Mouse (Mus musculus) 3134 (cell line): ENCODE measurements around the gene Lst1.

Source experiments
- DNase-seq: peaks from one replicate; pipeline ENCODE4 v3.0.0-alpha.2; 2011; ENCODE audit warnings: low spot score; ENCODE audit not compliant: insufficient read length; ENCODE audit errors: extremely low read depth

Gene Lst1

DNA sequence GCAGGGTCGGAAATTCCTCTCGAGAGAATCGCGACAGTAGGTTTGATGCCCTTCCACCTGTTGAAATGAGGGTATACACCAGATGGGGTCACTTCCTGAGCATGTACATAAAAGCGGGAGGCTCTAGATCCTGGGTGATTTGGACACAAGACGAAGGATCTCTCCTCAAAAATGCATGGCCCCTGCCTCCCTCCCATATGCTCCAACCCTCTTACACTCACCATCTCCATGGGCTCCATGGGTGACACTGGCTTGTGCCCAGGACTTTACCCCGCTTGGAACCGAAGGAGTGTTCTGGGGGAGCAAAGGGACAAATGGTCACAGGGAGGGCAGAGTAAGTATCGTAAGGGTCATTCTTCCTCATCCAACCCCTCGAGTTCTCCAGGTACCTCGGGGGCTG, 26.8 kb downstream of the Lst1 start:
- no peak for DNase-seq

GRCm38 (mm10) chr17:35159638-35160037, 28.6 kb downstream of the Lst1 start:
- no peak for DNase-seq

DNA sequence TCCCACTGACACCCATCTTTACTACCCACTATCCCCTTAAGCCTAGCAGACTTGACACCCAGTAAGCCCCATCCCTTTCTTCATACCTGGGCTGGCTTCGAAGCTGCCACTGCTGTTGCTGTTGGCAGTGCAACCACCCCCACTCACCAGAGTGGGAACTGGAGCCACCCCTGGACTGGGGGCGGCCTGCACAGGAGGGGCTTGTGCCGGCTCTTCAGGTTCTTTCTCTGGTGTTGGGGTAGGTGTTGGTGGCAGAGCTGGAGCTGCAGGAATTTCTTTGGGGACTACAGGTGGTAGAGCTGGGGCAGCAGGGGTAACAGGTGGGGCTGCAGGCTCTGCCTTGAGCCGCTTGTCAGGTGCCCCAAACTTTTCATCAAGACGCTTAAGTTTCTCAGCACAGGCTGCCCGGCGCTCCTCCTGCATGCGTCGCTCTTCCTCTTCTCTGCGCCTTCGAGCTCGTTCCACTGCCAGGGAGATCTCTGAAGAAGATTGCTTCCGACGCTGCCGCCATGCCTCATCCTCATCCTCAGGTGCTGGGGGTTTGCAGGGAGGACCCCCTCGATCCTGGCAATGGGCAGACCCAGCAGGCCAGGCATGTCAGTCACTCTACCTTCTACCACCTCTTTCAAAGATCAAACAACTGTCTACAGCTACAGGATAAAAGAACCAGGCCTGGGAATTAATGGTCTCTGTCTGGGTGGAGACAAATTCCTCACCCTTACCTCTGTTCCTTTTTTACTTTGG, 29.2 kb downstream of the Lst1 start:
- no peak for DNase-seq

DNA sequence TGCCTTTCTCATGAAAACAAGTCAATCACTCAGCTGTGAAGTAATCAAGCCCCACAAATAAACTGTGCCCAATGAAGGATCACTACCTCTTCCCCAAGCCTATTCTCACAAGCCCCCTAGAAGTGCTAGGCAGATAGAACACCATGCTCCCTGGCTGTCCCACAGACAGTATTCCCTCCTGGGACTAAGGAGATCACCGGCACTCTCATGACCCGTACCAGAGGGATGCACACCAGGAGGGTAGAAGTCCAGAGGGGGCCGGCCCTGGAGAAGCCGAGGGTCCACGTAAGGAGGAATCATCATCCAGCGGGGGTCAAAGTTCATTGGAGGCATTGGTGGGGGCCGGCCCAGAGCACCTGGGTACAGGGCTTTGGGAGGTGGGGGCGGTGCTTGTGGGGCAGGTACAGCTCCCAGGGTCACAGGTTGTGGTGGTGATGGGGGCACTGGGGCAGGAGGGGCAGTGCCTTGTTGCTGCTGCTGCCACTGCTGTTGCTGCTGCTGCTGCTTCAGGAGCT, 30.5 kb downstream of the Lst1 start:
- no peak for DNase-seq

GRCm38 (mm10) chr17:35157254-35157653, 31.0 kb downstream of the Lst1 start:
- DNase-seq = no peak

GRCm38 (mm10) chr17:35156461-35157200, 31.6 kb downstream of the Lst1 start:
- DNase-seq = no peak

DNA sequence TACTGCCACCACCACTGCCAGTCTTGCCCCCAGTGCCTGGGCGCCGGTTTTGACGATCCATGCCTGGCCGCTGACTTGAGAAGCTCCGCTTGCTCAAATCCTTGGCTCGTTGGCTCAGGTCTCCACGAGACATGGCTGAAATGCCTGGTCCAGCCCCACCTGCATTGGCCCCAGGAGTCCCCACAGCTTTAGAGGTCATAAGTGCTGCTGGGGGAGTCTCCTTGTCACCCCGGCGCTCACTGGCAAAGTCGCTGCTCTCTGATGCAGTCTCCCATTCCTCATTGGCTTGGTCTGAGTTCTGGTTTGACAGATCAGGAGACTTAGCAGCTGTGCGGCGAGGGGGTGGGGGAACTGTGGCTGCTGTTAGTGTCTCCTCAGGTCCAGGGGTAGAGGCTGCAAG, 32.8 kb downstream of the Lst1 start:
- no peak for DNase-seq

DNA sequence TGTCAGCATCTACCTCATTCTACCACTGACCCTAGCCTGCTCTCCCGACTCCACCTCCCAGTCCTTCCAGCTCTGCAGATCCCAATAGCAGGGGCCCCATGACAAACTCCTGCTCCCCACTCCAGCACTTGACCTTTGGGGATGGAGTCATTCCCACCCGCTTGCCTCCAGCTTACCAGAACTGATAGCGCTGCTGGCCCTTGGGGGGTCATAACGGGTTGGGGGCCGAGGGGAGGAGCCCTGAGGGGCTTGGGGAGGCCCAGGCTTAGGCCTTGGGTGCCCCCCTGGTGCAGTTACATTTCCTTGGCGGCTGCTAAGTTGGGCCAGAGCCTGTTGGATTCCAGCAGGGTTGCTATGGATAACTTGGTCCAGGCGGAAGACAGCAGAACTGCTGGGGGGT, 33.6 kb downstream of the Lst1 start:
- DNase-seq = no peak

DNA sequence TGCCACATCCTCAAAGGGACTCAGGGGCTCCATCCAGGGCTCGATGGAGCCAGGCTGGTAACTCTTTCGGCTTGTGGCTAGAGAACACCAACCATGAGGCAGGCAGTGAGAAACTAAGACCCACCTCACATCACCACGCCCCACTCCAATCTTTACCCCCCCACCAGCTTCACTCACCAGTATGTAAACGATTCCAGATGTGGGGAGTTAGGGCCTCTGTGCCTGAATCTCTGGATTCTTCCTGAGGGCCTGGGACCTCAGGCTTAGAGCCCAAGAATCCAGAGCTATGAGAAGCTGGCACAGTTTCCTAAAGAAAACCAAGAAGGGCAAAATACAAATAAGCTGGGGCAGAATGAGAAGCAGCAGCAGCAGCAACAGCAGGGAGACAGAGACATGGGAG, 34.3 kb downstream of the Lst1 start:
- DNase-seq = no peak

- DNase-seq = no peak
These were observed 35.2 kb downstream of the Lst1 start for GRCm38 (mm10) chr17:35153077-35153476.

DNA sequence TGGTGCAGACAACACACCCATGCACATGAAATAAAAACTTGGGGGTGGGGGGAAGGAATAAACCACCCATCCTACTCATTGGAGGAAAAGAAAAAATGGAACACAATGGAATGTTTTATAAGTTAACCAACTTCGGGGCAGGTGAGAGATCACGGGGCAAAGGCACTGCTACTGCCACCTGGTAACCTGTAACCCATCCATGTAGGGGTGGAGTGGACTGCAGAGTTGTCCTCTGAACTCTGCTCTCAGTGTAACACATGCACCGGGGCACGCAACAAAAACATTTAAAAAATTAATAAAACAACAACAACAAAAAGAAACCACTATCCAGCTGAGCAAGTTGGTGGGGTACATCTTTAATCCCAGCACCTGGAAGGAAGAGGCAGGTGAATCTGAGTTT, 36.1 kb downstream of the Lst1 start:
- no peak for DNase-seq

GRCm38 (mm10) chr17:35147922-35148639, 40.2 kb downstream of the Lst1 start:
- DNase-seq = no peak

GRCm38 (mm10) chr17:35147348-35147747, 40.9 kb downstream of the Lst1 start:
- no peak for DNase-seq

GRCm38 (mm10) chr17:35146139-35146538, 42.1 kb downstream of the Lst1 start:
- no peak for DNase-seq

DNA sequence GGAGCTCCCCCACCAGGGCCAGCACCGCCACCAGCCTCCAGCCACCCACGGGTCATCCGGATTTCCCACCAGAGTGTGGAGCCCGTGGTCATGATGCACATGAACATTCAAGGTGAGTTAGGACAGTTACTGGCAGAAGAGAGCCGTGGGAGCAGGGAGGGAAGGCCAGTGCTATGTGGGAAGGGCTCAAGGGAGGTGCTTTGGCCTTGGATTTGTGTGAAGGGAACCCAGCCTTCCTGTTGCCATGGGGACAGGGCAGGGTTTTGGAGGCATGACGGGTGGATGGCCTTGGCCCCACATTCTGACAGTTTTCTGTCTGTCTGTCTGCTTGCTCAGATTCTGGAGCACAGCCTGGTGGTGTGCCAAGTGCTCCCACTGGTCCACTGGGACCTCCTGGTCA, 46.3 kb downstream of the Lst1 start:
- DNase-seq = no peak

- no peak for DNase-seq
These were observed 47.7 kb downstream of the Lst1 start for GRCm38 (mm10) chr17:35140490-35140996.

DNA sequence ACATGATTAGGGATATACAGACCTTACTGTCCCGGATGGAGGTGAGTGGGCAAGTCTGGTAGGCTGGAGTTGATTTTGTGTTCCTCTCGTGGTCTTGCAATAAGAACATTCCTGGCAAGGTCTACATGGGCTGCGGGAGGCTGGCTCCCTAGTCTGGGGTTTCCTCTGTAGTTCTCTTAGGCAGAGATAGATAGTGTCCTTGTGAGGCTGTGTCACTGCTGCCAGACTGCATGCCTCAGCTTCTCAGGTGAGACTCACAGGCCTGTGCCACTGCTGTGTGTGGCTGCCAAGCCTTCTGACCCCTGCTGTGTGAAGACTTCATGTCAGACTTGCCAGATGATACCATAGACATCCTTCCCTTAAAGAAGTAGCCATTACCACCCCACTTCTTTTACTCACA, 49.0 kb downstream of the Lst1 start:
- DNase-seq = no peak

GRCm38 (mm10) chr17:35135591-35136320, 52.5 kb downstream of the Lst1 start:
- DNase-seq = no peak
